Mouse (Mus musculus) heart, postnatal 25 days (tissue): ENCODE results near the gene Vldlr. TPM values are rescaled to one million over a fixed set of nuclear protein-coding genes. Genes with fewer than 3 reads are reported as not detected.
A peak's percentile ranks its signal among the peaks of the same experiment; 100 is the strongest.

Experiments
- DNase-seq: peaks from one replicate; pipeline ENCODE4 v3.0.0; 2022; ENCODE audit warnings: low spot score
- intact Hi-C: fragments of 180-260 bp; cut with DNase I; formaldehyde crosslinking; loops from one replicate; pipeline ENCODE4 v1.15.1; 2025
- total RNA-seq, 2 experiments: library from RNA; stranded (reverse); gene quantifications; 2 replicates each; pipeline ENCODE4 v1.2.3; 2021

Gene Vldlr
- 100 to 1,000 TPM; 189 to 191 TPM for total RNA-seq

- intact Hi-C loops, result loop anchor here (5.0 to 10.0 kb wide), 4 partner anchors 92 to 198 kb away; no protein-coding TSS in a partner anchor
- no peak for DNase-seq
Measured at GRCm38 (mm10) chr19:27216318-27216717, at the start of gene Vldlr. Gene Vldlr (plus strand): TSS chr19:27216484.

DNA sequence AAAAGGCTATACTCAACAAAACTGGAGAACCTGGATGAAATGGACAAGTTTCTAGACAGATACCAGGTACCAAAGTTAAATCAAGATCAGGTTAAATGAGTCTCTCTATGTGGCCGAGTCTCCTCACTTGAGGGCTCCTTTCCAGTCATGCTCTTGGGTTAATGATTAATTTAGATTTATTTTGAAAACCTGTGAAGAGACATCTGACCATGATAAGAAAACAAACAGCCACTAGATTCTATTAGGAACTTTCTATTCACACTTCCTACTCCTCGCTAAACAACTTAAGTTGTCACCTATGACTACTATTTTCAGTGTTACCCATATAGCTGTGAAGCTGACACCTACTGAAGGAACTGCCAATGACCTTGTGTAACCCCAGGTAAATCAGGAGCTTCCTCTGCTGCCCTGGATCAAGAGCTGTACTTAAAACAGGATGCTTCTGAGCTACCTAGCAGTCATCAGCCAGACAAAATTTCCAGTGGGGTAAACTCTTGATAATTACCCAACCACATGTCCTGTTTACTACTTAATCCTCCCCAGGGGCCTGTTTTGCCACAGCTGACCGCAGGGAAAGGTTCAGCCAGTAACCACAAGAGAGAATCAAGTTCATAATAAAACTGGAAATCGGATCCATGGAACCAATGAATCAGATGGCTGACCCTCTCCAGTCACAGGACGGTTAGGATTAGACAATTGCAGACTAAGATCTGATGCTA, 48.5 kb upstream of the Vldlr start:
- DNase-seq, result no peak
- intact Hi-C loops, result loop anchor here (10.0 kb wide), 1 partner anchor 133 kb away; no protein-coding TSS in a partner anchor

- intact Hi-C loops, result no loop called here
- DNase-seq, result no peak
Measured at GRCm38 (mm10) chr19:27173836-27174235, 42.4 kb upstream of the Vldlr start.

DNA sequence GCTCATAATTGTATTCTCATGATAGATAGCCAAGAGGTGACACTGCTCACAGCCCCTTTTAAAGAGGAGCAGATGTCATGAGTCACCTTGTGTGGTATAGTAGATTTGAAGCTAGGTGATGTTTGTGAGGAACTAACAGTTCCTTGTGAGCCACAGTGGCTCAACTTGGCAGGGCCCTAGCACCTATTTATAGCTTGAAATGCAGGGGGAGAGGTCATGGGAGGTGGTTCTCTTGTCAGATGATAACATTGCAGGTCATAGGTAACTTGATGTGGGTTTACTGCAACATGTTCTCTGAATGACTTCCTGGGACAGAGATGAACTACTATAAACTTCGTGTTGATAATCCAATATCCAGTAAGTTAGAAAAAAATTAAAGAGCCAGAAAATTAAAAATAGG, 40.7 kb upstream of the Vldlr start:
- intact Hi-C loops, result loop anchor here (5.0 kb wide), 3 partner anchors 37 to 137 kb away; no protein-coding TSS in a partner anchor
- DNase-seq, result no peak

- intact Hi-C loops, result loop anchor here (5.0 kb wide), 3 partner anchors 36 to 136 kb away; no protein-coding TSS in a partner anchor
- no peak for DNase-seq
Measured at GRCm38 (mm10) chr19:27176558-27176957, 39.7 kb upstream of the Vldlr start.

- no peak for DNase-seq
- intact Hi-C loops, result loop anchor here (5.0 kb wide), 3 partner anchors 34 to 134 kb away; no protein-coding TSS in a partner anchor
Measured at GRCm38 (mm10) chr19:27178195-27178807, 38.0 kb upstream of the Vldlr start.

DNA sequence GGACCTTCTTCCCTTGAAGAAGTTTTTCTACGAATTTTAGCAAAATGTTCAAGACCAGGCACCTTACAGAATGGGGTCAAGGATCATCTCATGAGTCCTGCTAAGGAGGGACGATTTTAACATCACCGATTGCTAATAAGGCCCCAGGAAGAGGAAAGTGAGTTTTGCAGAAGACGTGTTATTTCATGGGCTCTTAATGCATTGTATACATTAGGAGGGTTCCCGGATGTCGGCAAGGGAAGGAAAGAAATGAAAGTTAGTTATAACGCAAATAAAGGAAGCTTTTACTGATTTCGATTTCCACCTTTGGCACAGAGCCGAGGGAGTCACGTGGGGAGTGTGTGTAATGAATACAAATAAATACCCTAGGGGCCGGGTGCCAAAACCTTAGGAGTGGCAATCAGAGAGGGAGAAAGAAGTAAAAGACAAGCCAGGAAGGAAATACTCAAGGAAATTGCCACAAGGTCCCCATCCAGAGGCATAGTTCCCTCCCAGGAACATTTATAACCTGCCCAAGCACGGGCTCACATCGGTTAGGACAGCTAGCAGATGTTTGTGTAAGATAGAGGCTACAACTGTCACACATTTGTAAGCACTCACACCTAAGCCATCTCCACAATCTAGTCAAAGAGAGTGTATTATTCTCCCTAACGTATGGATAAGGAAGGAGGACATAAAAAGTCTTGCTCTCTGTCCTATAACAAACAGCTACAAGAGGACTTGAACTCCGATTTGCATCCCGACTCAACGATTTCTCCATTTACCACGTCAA, 35.7 kb upstream of the Vldlr start:
- no peak for DNase-seq

DNA sequence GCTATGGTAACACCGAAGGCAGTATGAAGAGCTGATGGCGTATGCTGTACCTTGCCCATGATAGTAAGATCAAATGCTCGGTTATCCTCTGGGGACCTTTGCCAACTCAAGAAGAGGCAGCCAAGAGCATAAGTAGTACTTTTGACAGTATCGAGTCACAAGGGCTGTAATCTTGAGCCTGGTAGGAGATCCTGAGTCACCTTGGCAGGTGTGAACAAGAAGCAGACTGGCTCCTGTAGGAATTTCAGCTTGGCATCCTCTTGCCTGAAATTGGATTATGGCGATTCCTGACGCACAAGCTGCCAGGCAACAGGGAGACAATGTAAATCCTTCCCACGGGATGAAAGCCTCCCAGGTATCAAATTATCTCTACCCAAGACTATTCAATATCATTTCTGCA, 32.8 kb upstream of the Vldlr start:
- no peak for DNase-seq
- intact Hi-C loops, result no loop called here

More for the DNA sequence above, 35.7 kb upstream of the Vldlr start:
- intact Hi-C loops, result no loop called here

- no peak for DNase-seq
- intact Hi-C loops, result no loop called here
Measured at GRCm38 (mm10) chr19:27203711-27204238, 12.5 kb upstream of the Vldlr start.

- DNase-seq, result peak; percentile 33
- intact Hi-C loops, result loop anchor here (5.0 to 10.0 kb wide), 4 partner anchors 34 to 204 kb away; no protein-coding TSS in a partner anchor
Measured at GRCm38 (mm10) chr19:27210991-27211390, 5.3 kb upstream of the Vldlr start.

GRCm38 (mm10) chr19:27215596-27215995, 688 bp upstream of the Vldlr start:
- intact Hi-C loops, result loop anchor here (5.0 to 10.0 kb wide), 4 partner anchors 91 to 199 kb away; no protein-coding TSS in a partner anchor

GRCm38 (mm10) chr19:27216767-27217403, 601 bp downstream of the Vldlr start:
- peak; percentile 44 for DNase-seq
- intact Hi-C loops, result loop anchor here (5.0 to 10.0 kb wide), 4 partner anchors 92 to 198 kb away; no protein-coding TSS in a partner anchor

More at GRCm38 (mm10) chr19:27215596-27215995, 688 bp upstream of the Vldlr start:
- no peak for DNase-seq

DNA sequence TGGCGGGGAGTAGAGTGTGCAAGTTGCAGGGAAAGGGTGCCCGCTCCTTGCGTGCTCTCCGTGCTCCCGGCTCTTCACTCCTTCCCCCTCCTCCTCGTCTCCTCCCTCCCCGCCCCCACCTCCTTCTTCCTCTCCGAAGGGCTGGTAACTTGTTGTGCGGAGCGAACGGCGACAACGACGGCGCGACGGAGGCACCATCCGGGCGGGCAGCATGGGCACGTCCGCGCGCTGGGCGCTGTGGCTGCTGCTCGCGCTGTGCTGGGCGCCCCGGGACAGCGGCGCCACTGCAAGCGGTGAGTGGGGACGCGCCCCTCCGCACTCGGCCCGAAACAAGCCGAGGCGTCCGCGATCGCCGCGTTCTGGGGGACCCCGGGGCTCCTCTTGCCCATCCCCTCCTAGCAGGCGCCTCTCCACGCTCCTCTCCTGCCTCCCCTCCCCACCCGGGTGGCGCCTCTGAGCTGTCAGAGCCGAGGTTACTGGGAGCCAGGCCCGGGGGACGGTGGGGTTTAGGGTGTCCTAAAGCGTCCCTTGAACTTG, 1.2 kb downstream of the Vldlr start:
- peak; percentile 16 for DNase-seq
- intact Hi-C loops, result loop anchor here (5.0 to 10.0 kb wide), 4 partner anchors 93 to 197 kb away; no protein-coding TSS in a partner anchor

GRCm38 (mm10) chr19:27217941-27218411, 1.7 kb downstream of the Vldlr start:
- intact Hi-C loops, result loop anchor here (5.0 to 10.0 kb wide), 4 partner anchors 93 to 197 kb away; no protein-coding TSS in a partner anchor

DNA sequence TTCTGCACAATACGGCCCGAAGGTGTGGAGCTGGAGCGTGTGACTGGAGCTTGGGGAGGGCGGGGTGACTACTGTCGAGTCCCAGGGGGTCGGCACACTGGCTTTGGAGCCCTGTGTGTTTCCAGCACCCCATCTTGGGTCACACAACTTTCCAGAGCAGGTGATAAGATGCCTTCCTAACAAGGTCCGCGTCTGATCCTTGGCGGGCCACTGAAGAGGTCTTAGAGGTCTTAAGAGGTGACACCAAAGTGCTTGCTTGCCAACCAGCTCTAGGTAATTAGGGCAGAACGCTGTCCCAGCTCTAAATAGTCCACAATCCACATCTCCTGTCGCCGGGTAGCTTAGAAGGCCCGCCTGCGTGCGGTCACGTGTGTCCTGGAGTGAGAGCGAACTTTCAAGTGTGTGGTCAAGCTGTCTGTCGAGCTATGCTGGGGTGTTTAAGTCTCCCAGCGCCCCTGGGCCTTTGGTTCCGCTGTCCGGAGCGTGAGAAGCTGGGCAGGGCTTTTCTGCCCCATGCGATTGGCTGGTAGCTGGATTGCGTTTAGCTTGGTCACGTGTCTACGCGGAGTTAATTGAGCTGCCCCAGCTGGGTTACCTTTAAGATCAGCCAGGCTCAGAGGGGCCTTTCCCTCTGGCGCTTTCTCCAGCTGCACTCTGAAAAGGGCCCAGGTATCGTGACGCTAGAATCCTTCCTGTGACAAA, 2.4 kb downstream of the Vldlr start:
- DNase-seq, result peak; percentile 74
- intact Hi-C loops, result loop anchor here (5.0 to 10.0 kb wide), 4 partner anchors 94 to 196 kb away; no protein-coding TSS in a partner anchor

More at GRCm38 (mm10) chr19:27217941-27218411, 1.7 kb downstream of the Vldlr start:
- DNase-seq, result no peak

DNA sequence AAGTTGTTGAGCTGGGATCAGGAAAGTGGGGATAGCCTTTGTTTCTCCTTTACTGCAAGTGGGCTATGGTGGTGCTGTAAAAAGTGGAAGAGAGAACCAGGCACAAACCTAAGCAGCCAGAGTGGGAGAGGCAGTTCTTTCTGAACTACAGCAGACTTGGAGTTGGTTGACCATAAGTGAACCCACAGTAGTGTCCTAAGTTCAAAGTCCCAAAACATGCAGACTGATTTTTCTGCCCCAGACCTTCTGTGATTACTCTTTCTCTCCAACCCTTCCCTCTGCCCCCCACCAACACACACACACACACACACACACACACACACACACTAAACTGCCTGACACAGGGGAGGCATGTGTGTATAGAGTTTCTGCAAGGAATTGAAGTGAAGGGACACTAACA, 3.3 kb downstream of the Vldlr start:
- intact Hi-C loops, result loop anchor here (5.0 to 10.0 kb wide), 4 partner anchors 93 to 195 kb away; no protein-coding TSS in a partner anchor
- DNase-seq, result no peak

DNA sequence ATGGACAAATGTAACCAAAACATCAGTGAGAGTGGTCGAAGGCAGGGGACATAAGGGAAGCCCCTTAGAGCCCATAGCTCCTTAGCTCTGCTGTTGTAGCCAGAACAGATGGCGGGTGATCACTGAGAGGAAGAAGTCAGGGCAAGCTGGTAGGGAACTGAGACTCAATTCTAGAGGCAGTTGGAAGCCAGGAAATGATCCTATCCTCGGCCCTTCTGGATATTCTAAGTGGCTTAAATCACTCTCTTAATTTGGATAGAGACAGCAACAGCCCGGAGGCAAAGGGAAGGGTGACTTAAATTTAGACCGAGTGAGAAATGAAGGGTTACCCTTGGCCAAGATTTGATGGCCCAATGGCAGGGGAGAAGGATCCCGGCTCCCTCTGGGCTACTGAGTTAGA, 6.8 kb downstream of the Vldlr start:
- DNase-seq, result no peak
- intact Hi-C loops, result no loop called here

- intact Hi-C loops, result no loop called here
- no peak for DNase-seq
Measured at GRCm38 (mm10) chr19:27224356-27224755, 8.1 kb downstream of the Vldlr start.
